Mouse (Mus musculus) limb, embryonic 14.5 days (tissue): ENCODE results near the gene Epb41l2. TPM values are rescaled to one million over a fixed set of nuclear protein-coding genes. Genes with fewer than 3 reads are reported as not detected.

Source experiments
- ATAC-seq: fragments of 200-750 bp; cut with Nextera tagmentation; 2 replicates; pipeline ENCODE4 v1.8.0; 2017; ENCODE audit warnings: low read depth, moderate number of reproducible peaks, moderate TSS enrichment; ENCODE audit not compliant: low FRiP score
- DNase-seq: peaks from one replicate; pipeline ENCODE4 v3.0.0-alpha.2; 2015; ENCODE audit warnings: low spot score
- H3K27ac ChIP-seq: fragments of 300-500 bp; sonication (generic); replicated peaks from 2 replicates; pipeline ENCODE4 v1.5.1; 2014; ENCODE audit warnings: low read depth, mild to moderate bottlenecking, low read length, moderate library complexity, mixed read lengths
- H3K27me3 ChIP-seq: fragments of 300-500 bp; sonication (generic); 2 replicates; pipeline ENCODE4 v1.6.1; 2014; ENCODE audit warnings: low read length, mixed read lengths; ENCODE audit not compliant: control insufficient read depth, insufficient read depth
- H3K36me3 ChIP-seq: fragments of 300-500 bp; sonication (generic); 2 replicates; pipeline ENCODE4 v1.6.1; 2014; ENCODE audit warnings: mild to moderate bottlenecking, low read length, moderate library complexity, mixed read lengths; ENCODE audit not compliant: control insufficient read depth, insufficient read depth
- H3K4me1 ChIP-seq: fragments of 300-500 bp; sonication (generic); 2 replicates; pipeline ENCODE4 v1.6.1; 2014; ENCODE audit warnings: antibody characterized with exemption, low read length, mixed read lengths; ENCODE audit not compliant: control insufficient read depth, insufficient read depth
- H3K4me2 ChIP-seq: fragments of 300-500 bp; sonication (generic); replicated peaks from 2 replicates; pipeline ENCODE4 v1.6.1; 2014; ENCODE audit warnings: low read depth, mild to moderate bottlenecking, low read length, moderate library complexity; ENCODE audit not compliant: severe bottlenecking
- H3K4me3 ChIP-seq: fragments of 300-500 bp; sonication (generic); replicated peaks from 2 replicates; pipeline ENCODE4 v1.5.1; 2014; ENCODE audit warnings: low read length
- H3K9ac ChIP-seq: fragments of 300-500 bp; sonication (generic); 2 replicates; pipeline ENCODE4 v1.6.1; 2014; ENCODE audit warnings: mild to moderate bottlenecking, low read depth, low read length, moderate library complexity; ENCODE audit not compliant: severe bottlenecking
- H3K9me3 ChIP-seq: fragments of 300-500 bp; sonication (generic); 2 replicates; pipeline ENCODE4 v1.6.1; 2016; ENCODE audit warnings: low read length; ENCODE audit not compliant: control insufficient read depth
- POLR2A ChIP-seq: fragments of 200-500 bp; IDR thresholded peaks from 2 replicates; pipeline ENCODE4 v1.8.0; 2012; ENCODE audit warnings: inconsistent platforms, mild to moderate bottlenecking, moderate library complexity, borderline replicate concordance; ENCODE audit not compliant: insufficient read depth, insufficient read length; ENCODE audit errors: extremely low read depth
- WGBS: fragments of 180-500 bp; shearing (Covaris S2); extraction: QIAGEN DNeasy Blood & Tissue Kit; methylation state at CpG from one replicate; pipeline ENCODE4 v1.1.7; 2014; 5-methylcytosine and 5-hydroxymethylcytosine counted together
- polyA plus RNA-seq, 2 experiments: library from polyadenylated mRNA; depleted of rRNA in 1 of 2; stranded (reverse) in 1 of 2; unstranded in 1 of 2; fragments of >200 nt; fragmentation: Nextera tagmentation in 1 of 2; extraction: Ambion mirVana in 1 of 2; gene quantifications; 2 replicates each; pipeline versions ENCODE4 v1.2.1 to v1.2.3; 2012 to 2014

Gene Epb41l2
- polyA plus RNA-seq, 2 experiments, result 78.1 to 143 TPM

- Histone ChIP-seq H3K36me3 (no peaks in the 10 kb centered on the region), H3K27ac (no peak overlapping the region), H3K4me2 (no peak overlapping the region), H3K27me3 (no peaks in the 10 kb centered on the region), H3K9me3 (no peaks in the 10 kb centered on the region), H3K4me3 (no peak overlapping the region), H3K9ac (no peak overlapping the region), H3K4me1 (peaks cover 34% of the 10 kb centered on the region)
- DNase-seq (no peak), ATAC-seq (no peak)
- 93% methylated on average over 5 of the region's 5 CpGs for WGBS
- TF ChIP-seq POLR2A, result no peak
These were observed 35.8 kb downstream of the Epb41l2 start for GRCm38 (mm10) chr10:25395236-25395886.

- no peak overlapping the region for H3K27ac ChIP-seq
- 84% methylated on average over 3 of the region's 3 CpGs for WGBS
- no peak overlapping the region for H3K4me2 ChIP-seq
- H3K27me3 ChIP-seq, result no peaks in the 10 kb centered on the region
- H3K36me3 ChIP-seq, result no peaks in the 10 kb centered on the region
- no peak overlapping the region for H3K4me3 ChIP-seq
- ATAC-seq (no peak), DNase-seq (no peak)
- H3K9me3 ChIP-seq, result no peaks in the 10 kb centered on the region
- no peak for TF ChIP-seq POLR2A
- H3K9ac ChIP-seq, result no peak overlapping the region
- H3K4me1 ChIP-seq, result peaks cover 39% of the 10 kb centered on the region
These were observed 37.3 kb downstream of the Epb41l2 start for GRCm38 (mm10) chr10:25396859-25397258.

- Histone ChIP-seq H3K4me2 (no peak overlapping the region), H3K27ac (no peak overlapping the region), H3K9me3 (no peaks in the 10 kb centered on the region), H3K36me3 (no peaks in the 10 kb centered on the region), H3K4me3 (no peak overlapping the region), H3K27me3 (no peaks in the 10 kb centered on the region), H3K9ac (no peak overlapping the region), H3K4me1 (peaks cover 30% of the 10 kb centered on the region)
- 52% methylated on average over 14 of the region's 14 CpGs for WGBS
- ATAC-seq (no peak), DNase-seq (no peak)
- TF ChIP-seq POLR2A, result no peak
These were observed 38.4 kb downstream of the Epb41l2 start for GRCm38 (mm10) chr10:25397767-25398690.

- no peaks in the 10 kb centered on the region for H3K27me3 ChIP-seq
- H3K36me3 ChIP-seq, result no peaks in the 10 kb centered on the region
- no peaks in the 10 kb centered on the region for H3K9me3 ChIP-seq
- no peak overlapping the region for H3K4me3 ChIP-seq
- H3K27ac ChIP-seq, result no peak overlapping the region
- DNase-seq (no peak), ATAC-seq (no peak)
- WGBS, result 59% methylated on average over 4 of the region's 4 CpGs
- H3K4me1 ChIP-seq, result peaks cover 37% of the 10 kb centered on the region
- H3K4me2 ChIP-seq, result no peak overlapping the region
- no peak overlapping the region for H3K9ac ChIP-seq
- TF ChIP-seq POLR2A, result no peak
These were observed 39.4 kb downstream of the Epb41l2 start for GRCm38 (mm10) chr10:25399016-25399415.

GRCm38 (mm10) chr10:25400076-25400475, 40.5 kb downstream of the Epb41l2 start:
- peak; percentile 9 for DNase-seq
- H3K4me1 ChIP-seq, result peaks cover 48% of the 10 kb centered on the region

More at GRCm38 (mm10) chr10:25400076-25400475, 40.5 kb downstream of the Epb41l2 start:
- H3K9me3 ChIP-seq, result no peaks in the 10 kb centered on the region
- H3K27me3 ChIP-seq, result no peaks in the 10 kb centered on the region
- TF ChIP-seq POLR2A, result no peak
- 31% methylated on average over 8 of the region's 8 CpGs for WGBS
- H3K4me3 ChIP-seq, result no peak overlapping the region
- H3K36me3 ChIP-seq, result no peaks in the 10 kb centered on the region
- H3K4me2 ChIP-seq, result no peak overlapping the region
- no peak overlapping the region for H3K27ac ChIP-seq
- H3K9ac ChIP-seq, result no peak overlapping the region
- ATAC-seq, result no peak
